Mouse (Mus musculus): ENCODE measurements at regions not wholly inside any gene's neighbourhood (a gene's known extent, or its start where the extent isn't known, plus 50 kb on each side); places are given as distances from the start of the nearest gene placed in this dataset.

GRCm38 (mm10) chr13:79182630-79183412, 983.3 kb upstream of the Nr2f1 start:
- no peak for DNase-seq

DNA sequence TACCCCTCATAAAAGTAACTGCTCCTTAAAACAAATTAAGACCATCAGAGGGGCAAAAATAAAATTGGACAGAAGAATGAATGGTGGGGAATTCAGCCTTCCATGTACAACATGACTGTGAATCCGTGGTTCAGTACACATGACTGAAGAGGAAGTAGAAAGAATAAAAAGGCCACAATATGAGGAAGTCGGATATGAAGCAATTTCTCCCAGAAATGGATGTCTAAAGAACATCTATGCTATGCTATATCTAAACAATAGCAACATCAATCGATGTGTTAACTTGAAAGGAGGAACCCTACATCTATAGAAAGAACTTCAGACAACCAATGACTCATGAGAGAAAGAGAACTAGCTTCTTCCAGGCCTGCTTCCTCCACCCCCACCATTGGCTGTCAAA, 959.2 kb upstream of the Nr2f1 start:
- DNase-seq = no peak

- DNase-seq = no peak
Measured at GRCm38 (mm10) chr13:79142903-79143302, 943.3 kb upstream of the Nr2f1 start.

DNA sequence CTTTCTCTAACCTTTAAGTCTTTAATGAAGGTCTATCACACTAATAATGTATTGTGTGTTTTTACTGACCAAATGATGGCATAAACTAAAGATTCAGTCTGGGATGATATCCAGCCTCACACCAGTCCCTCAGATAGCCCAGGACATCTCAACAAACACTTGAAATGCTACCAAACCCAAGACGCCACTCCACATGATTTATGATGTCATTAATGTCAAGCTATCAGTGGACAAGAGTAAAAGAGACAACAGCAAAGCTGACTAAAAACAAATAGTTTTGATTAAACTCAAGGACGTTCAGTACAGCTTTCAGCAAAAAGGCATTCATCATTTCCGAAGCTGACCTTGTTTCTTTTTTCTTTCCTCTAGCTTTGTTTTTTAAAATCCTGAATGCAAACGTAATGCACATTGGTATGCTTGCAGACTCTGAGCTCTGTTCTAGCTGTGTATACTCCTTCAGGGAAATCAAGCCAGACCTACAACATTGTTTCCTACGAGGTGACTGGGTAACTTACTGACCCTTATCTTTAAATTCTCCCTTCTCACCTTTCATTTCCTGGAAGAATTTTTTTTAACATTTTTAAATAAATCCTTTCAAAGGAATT, 941.9 kb upstream of the Nr2f1 start:
- DNase-seq = no peak

GRCm38 (mm10) chr13:79138747-79139146, 939.2 kb upstream of the Nr2f1 start:
- peak; percentile 32 to 53 for DNase-seq

DNA sequence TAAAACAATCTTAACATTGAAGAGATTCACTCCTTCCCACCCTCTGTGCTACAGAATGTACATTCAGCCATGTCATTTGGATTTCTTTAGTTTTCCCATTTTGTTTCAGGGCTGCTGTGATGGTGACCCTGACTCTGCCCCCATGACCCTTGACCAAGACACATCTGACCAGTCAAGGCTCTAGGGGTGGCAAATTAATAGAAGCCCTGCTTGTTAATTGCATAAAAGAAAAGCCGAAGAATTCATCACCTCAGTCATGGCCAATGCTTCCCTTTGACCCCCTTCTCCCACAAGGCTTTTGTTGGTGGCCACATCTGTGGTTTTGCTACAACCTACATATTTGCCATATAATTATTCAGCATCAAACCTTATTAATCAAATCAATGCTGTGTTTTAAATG, 937.2 kb upstream of the Nr2f1 start:
- no peak for DNase-seq
